Mouse (Mus musculus) adrenal gland, adult 10 weeks (tissue): ENCODE results near the gene Cmtr1. TPM values are rescaled to one million over a fixed set of nuclear protein-coding genes. Genes with fewer than 3 reads are reported as not detected.

ENCODE experiments used
- polyA plus RNA-seq: library from polyadenylated mRNA; stranded (reverse); fragments of 350-450 nt; fragmentation: Illumina TruSeq; extraction: RNeasy Lipid Tissue Mini Kit (QIAGEN cat#74804); gene quantifications from one replicate; pipeline ENCODE4 v1.2.3, GENCODE M21; 2014; ENCODE audit warnings: low read depth, low replicate concordance

Cmtr1 gene
- 21.8 TPM for polyA plus RNA-seq

DNA sequence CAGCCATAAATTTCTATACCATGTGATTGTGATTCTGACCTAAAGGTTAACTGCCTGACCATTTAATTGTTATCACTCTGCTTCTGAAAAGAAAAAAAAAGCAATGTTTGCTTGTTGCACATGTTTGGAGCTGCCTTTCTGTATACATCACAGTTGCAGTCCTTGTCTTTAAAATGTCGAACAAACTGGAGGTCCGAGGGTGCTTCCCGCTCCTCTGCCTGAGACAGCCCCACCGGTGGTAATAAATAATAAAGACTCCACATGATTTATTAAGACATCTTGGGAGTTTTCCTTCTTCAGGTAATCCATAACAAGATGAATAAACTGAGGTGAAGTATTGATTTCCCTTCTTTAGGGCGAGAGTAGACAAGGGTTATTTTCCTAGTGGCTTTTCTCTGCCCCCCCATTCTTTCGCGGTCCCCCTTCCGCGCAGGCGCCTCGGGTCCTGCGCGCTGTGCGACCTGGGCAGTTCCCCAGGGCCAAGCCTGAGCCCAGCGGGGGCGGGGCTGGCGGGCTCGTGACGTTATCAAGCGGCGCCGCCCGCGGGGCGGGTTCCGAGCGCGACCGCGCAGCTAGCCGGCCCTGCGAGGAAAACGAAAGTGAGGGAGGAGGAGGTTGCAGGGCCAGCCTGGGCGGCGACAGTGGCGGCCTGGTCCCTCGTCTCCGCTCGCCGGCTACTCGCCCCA is at the start of gene Cmtr1:
TSS of gene Cmtr1 (plus strand) at position 520 of the 686 bp plus-strand sequence.

DNA sequence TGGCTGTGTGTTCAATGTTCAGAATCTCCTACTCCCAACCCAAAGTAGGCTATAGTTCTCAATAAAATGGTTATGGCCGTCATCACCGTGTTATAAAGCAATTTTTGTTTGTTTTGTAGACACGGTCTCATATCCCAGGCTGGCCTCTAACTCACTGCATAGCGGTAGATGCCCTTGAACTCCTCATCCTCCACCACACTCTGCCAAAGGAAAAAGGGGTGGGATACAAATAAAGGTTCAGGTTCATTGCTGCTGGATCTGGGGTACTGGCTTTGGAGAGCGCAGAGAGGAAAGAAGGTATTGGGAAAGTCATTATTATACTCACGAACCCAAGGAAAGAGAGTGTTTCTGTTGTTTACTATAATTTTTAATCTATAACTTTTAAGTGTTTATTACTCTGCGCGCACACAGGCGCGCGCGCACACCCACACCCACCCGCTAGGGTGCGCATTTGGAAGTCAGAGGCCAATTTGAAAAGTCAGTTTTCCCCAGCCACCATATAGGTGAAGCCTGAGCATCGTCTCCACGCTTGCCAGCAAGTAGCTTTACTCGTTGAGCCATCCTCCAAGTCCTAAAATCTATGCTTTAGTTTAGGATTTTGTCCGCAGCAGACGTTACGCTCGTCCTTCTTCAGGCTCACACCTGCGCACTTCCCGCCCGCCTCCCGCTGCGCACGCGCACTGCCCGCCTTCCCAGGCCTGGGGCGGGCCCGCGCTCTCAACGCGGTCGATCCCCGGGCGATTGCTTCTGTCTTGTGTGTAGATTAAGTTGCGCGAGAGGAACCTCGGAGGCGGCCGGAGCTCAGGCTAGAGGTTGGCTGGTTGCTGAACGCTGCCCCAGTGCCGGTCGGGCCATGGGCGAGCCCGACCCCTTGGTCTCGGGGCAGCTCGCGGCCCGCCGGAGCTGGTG is 46.0 kb upstream of the Cmtr1 start, which contains the start of the genes Rnf8 and Gm28043:
TSS of gene Rnf8 (plus strand) at position 676 of the 909 bp plus-strand sequence.
TSS of gene Gm28043 (plus strand) at position 762 of the 909 bp plus-strand sequence.

DNA sequence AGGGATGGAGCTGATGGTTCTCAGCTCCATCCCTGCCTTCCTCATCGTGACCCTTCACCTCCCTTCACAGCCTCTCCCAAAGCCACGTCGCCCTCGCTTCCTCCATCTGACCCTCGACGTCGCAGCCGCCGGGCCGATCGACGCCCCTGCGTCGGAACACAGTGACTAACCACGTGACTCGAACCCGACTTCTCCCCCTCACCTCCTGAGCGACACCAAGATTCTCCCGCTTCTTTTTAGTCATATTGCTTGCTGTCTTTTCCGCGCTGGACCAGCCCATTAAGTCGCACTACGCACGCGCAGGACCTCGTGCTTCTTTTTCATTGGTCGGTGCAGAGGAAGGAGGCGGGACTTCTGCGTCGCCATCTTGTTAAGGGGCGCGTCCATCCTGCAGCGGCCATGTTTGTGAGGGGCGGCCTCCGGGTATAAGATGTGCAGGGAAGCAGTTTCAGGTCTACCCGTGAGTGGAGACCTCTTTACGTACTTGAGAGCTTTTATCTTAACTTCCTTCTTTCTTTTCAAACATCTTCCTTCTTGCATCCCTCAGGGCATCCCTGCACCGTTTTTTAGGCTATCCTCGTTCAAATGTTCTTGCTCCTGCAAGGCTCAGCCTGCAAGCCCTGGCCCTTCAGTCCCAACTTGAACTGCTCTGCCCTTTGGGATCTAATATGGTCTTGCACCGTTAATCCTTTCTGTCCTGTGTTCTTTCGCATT is 56.5 kb downstream of the Cmtr1 start, which contains the start of gene Ccdc167:
TSS of gene Ccdc167 (minus strand) at position 313 of the 714 bp plus-strand sequence.

Other genes with a start within 250 kb of the Cmtr1 start
- gene Pim1, start 169.8 kb upstream of the Cmtr1 start, polyA plus RNA-seq: 78.8 TPM
- gene Gm17657, start 111.0 kb upstream of the Cmtr1 start, polyA plus RNA-seq: not detected
- 5.7 TPM for gene Tbc1d22b, start 110.8 kb upstream of the Cmtr1 start, polyA plus RNA-seq
- not detected for gene Tmem217, start 108.2 kb upstream of the Cmtr1 start, polyA plus RNA-seq
- 37.3 TPM for gene Rnf8, start 45.8 kb upstream of the Cmtr1 start, polyA plus RNA-seq
- gene Gm28043, start 45.7 kb upstream of the Cmtr1 start, polyA plus RNA-seq: 1.4 TPM
- 4.0 TPM for gene Ccdc167, start 56.4 kb downstream of the Cmtr1 start, polyA plus RNA-seq